Mouse (Mus musculus) kidney, embryonic 15.5 days (tissue): ENCODE measurements around the gene Spata13. TPM values are rescaled to one million over a fixed set of nuclear protein-coding genes. Genes with fewer than 3 reads are reported as not detected.

Experiments used
- ATAC-seq: fragments of 200-750 bp; cut with Nextera tagmentation; replicated peaks from 2 replicates; pipeline ENCODE4 v1.8.0; 2017; ENCODE audit warnings: moderate TSS enrichment; ENCODE audit not compliant: low FRiP score
- H3K27ac ChIP-seq: fragments of 300-500 bp; sonication (generic); 2 replicates; pipeline ENCODE4 v1.5.1; 2015; ENCODE audit warnings: mild to moderate bottlenecking, inconsistent platforms
- H3K27me3 ChIP-seq: fragments of 300-500 bp; sonication (generic); 2 replicates; pipeline ENCODE4 v1.6.1; 2015; ENCODE audit warnings: inconsistent platforms
- H3K36me3 ChIP-seq: fragments of 300-500 bp; sonication (generic); 2 replicates; pipeline ENCODE4 v1.6.1; 2015; ENCODE audit warnings: inconsistent platforms
- H3K4me1 ChIP-seq: fragments of 300-500 bp; sonication (generic); 2 replicates; pipeline ENCODE4 v1.6.1; 2015; ENCODE audit warnings: inconsistent platforms
- H3K4me2 ChIP-seq: fragments of 300-500 bp; sonication (generic); 2 replicates; pipeline ENCODE4 v1.6.1; 2015; ENCODE audit warnings: moderate library complexity, mild to moderate bottlenecking, inconsistent platforms
- H3K4me3 ChIP-seq: fragments of 300-500 bp; sonication (generic); replicated peaks from 2 replicates; pipeline ENCODE4 v1.5.1; 2015; ENCODE audit warnings: mild to moderate bottlenecking, inconsistent platforms
- H3K9ac ChIP-seq: fragments of 300-500 bp; sonication (generic); 2 replicates; pipeline ENCODE4 v1.6.1; 2015; ENCODE audit warnings: mild to moderate bottlenecking, inconsistent platforms
- H3K9me3 ChIP-seq: fragments of 300-500 bp; sonication (generic); replicated peaks from 2 replicates; pipeline ENCODE4 v1.6.1; 2016; ENCODE audit warnings: inconsistent platforms
- WGBS: fragments of 180-500 bp; shearing (Covaris S2); methylation state at CpG from one replicate; pipeline ENCODE4 v1.1.7; 2015; ENCODE audit warnings: mixed read lengths; 5-methylcytosine and 5-hydroxymethylcytosine counted together
- polyA plus RNA-seq: library from polyadenylated mRNA; unstranded; fragments of >200 nt; fragmentation: Nextera tagmentation; extraction: Ambion mirVana; gene quantifications from 2 replicates; pipeline ENCODE4 v1.2.1, GENCODE M21; 2015

The Spata13 gene
- polyA plus RNA-seq, 1 experiment from 2014 or later: 64.4 TPM

DNA sequence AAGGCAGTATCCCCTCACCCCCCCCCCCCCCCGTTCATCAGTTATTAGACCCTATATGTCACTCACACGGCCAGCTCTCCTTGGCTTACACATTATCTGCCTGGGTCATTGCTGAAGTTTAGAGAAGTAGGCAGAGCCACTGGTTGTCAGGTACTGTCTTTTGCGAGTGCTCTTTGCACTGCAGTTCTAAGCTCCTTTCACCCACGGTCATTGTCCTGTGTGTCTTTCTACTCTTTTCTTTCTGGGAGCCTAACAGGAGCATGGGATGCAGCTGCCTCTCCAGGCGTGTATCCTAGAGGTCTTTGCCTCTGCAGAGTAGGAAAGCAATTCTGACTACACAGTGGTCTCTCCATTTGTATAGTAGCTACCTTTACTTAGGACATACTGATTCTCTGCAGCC is 27.5 kb downstream of the Spata13 start:
- WGBS: 90% methylated on average over 5 of the region's 5 CpGs
- ATAC-seq: no peak
- 0 out of 2 replicates have a peak, but pooled peaks cover 3% of the 10 kb centered on the region for H3K36me3 ChIP-seq

DNA sequence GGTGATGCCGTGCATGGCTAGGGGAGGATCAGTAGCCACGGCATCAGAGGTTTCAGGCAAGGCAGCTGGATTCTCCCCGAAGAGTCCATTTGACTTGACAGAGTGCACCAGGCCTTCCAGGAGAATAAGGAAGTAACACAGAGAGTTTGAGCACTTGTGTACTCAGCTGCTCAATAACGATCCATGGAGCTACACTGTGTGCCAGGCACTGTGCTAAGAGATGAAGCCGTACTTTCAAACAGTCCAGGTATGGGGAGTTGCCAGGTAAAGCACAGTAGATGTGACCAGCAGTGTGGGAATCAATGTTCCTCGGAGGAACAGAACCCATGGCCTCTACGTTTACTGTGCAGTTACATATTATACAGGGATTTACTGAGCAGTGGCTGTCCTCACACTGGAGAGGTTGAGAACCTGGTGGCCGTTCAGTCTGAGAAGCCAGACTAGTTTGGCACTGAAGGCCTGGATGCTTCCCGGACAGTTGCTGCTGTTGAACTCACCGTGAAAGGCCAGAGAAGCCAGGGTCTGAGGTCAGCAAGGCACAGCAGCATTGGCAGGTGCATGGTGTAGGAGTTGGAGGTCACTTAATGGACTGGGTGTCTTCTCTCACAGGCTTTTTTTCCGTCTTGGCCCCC is 29.6 kb downstream of the Spata13 start:
- Histone ChIP-seq H3K9me3 (no peaks in the 10 kb centered on the region), H3K9ac (no peak overlapping the region), H3K27me3 (no peaks in the 10 kb centered on the region), H3K4me1 (peaks cover 61% of the 10 kb centered on the region), H3K4me3 (no peak overlapping the region), H3K36me3 (0 out of 2 replicates have a peak, but pooled peaks cover 3% of the 10 kb centered on the region), H3K27ac (peak overlapping the region; percentile 83), H3K4me2 (no peak overlapping the region)
- WGBS: 73% methylated on average over 11 of the region's 11 CpGs
- no peak for ATAC-seq

More for the DNA sequence above, 27.5 kb downstream of the Spata13 start:
- Histone ChIP-seq H3K27ac (no peak overlapping the region), H3K9me3 (no peaks in the 10 kb centered on the region), H3K9ac (no peak overlapping the region), H3K4me3 (no peak overlapping the region), H3K4me1 (peaks cover 74% of the 10 kb centered on the region), H3K27me3 (no peaks in the 10 kb centered on the region), H3K4me2 (no peak overlapping the region)

DNA sequence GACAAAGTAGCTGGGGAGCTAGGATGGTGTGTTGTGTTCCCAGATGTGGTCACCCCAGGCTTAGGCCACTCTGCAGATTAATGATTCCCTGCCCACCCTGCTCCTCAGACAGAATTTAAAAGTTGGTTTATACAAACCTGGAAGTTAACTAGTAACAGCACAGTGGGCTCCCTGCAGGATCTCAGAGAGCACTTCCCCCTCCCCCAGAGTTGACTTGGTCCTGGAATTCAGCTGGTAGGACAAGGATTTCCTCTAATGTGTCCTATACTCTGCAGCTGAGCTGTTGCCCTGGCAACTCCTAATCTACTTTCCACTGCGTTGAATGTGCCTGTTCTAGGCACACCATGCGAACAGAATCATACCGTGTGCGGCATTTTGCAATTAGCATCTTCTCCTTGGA is 30.8 kb downstream of the Spata13 start:
- Histone ChIP-seq H3K4me2 (peak overlapping the region; percentile 14), H3K4me3 (no peak overlapping the region), H3K9ac (no peak overlapping the region), H3K9me3 (no peaks in the 10 kb centered on the region), H3K4me1 (peaks cover 49% of the 10 kb centered on the region), H3K27me3 (no peaks in the 10 kb centered on the region), H3K36me3 (0 out of 2 replicates have a peak, but pooled peaks cover 3% of the 10 kb centered on the region), H3K27ac (peak overlapping the region; percentile 83)
- WGBS: 66% methylated on average over 4 of the region's 4 CpGs
- peak; percentile 81 for ATAC-seq

DNA sequence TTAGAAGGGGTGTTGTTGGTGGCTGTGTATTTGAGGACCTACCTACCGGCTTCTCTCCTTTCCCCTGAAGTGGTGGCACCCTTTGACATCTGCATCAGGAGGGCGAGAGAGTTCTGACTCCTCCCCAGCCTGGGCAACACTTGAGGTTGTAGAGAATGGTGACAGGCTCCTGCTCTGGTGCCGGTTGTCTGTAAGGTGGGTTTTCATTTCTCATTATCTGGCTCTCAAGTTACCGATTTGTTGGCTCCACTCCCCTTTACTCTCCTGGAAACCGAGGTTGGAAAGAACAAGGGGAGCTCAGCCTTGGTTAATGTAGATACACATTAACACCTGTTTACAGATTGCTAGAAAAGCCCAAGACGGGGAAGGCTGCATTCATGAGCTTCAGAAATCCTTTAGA is 31.5 kb downstream of the Spata13 start:
- 0 out of 2 replicates have a peak, but pooled peaks cover 3% of the 10 kb centered on the region for H3K36me3 ChIP-seq
- H3K9ac ChIP-seq: no peak overlapping the region
- H3K27ac ChIP-seq: peak overlapping the region; percentile 83
- H3K4me1 ChIP-seq: peaks cover 44% of the 10 kb centered on the region
- H3K27me3 ChIP-seq: no peaks in the 10 kb centered on the region
- peak overlapping the region; percentile 14 for H3K4me2 ChIP-seq
- no peak overlapping the region for H3K4me3 ChIP-seq
- 37% methylated on average over 6 of the region's 6 CpGs for WGBS
- no peaks in the 10 kb centered on the region for H3K9me3 ChIP-seq
- ATAC-seq: peak; percentile 55

DNA sequence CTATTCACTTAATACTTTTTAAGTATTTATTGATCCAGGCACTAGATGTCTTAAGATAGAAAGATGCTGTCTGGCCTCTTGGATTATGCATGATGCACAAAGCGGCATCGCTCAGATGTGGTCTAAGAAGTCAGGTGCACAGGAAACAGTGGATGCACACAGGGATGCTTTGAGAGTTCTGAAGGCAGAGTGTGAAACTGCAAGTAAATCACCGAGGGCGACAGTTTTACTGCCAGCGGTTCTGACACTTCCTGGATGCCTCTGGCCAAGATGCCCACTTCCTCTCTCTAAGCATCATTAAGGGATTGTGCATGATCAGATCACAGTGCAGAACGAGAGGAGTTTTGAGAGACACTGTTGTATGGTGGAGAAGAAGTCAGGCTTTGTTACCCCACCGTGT is 32.5 kb downstream of the Spata13 start:
- Histone ChIP-seq H3K36me3 (no peaks in the 10 kb centered on the region), H3K4me1 (peaks cover 50% of the 10 kb centered on the region), H3K4me2 (no peak overlapping the region), H3K9ac (no peak overlapping the region), H3K27me3 (no peaks in the 10 kb centered on the region), H3K9me3 (no peaks in the 10 kb centered on the region), H3K4me3 (no peak overlapping the region), H3K27ac (0 out of 2 replicates have a peak overlapping the region, but pooled peaks have one; percentile 19)
- ATAC-seq: no peak
- WGBS: 45% methylated on average over 7 of the region's 7 CpGs

DNA sequence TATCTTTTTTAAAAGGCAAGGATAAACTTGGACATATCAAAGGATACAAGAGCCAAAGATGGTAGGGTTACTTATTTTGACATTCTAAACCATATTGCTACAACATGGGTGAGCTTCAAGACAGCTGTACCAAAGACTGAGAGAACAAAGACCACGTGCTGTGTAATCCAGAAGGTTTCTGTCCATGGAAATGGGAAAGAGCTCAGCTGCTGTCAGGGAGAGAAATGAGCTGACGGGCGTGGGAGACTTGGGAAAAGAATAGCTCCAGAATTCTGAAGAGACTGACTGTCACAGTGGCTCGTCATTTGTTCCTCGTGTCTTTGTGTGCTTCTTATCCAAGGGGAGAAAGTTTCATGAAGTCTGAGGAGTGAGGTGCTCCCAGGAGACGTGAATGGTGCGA is 36.4 kb downstream of the Spata13 start:
- no peak overlapping the region for H3K9ac ChIP-seq
- no peaks in the 10 kb centered on the region for H3K27me3 ChIP-seq
- no peak overlapping the region for H3K27ac ChIP-seq
- H3K4me3 ChIP-seq: no peak overlapping the region
- no peaks in the 10 kb centered on the region for H3K36me3 ChIP-seq
- H3K9me3 ChIP-seq: no peaks in the 10 kb centered on the region
- no peak overlapping the region for H3K4me2 ChIP-seq
- no peak for ATAC-seq
- WGBS: 71% methylated on average over 7 of the region's 7 CpGs
- peaks cover 22% of the 10 kb centered on the region for H3K4me1 ChIP-seq

DNA sequence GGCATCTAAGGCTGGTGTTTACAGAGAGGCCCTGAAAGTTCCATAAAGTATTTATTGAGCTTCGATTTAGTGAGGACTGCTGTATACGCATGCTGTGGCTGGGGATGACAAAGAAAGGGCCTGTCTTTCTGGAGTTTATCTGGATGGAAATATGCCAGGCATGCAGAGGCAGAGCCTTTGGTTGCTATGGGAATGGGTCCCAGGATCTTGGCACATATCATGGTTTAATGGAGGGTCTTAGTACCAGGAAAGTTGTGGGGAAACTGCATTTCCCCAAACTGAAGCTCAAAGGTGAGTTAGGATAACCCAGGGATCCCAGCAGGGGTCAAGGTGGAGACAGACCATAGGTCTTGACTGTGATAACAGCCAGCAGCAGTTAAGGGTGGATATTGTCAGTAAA is 37.7 kb downstream of the Spata13 start:
- Histone ChIP-seq H3K4me3 (no peak overlapping the region), H3K27me3 (no peaks in the 10 kb centered on the region), H3K4me1 (peaks cover 13% of the 10 kb centered on the region), H3K9me3 (no peaks in the 10 kb centered on the region), H3K36me3 (no peaks in the 10 kb centered on the region), H3K4me2 (no peak overlapping the region), H3K9ac (no peak overlapping the region), H3K27ac (no peak overlapping the region)
- WGBS: 85% methylated on average over 2 of the region's 2 CpGs
- no peak for ATAC-seq

DNA sequence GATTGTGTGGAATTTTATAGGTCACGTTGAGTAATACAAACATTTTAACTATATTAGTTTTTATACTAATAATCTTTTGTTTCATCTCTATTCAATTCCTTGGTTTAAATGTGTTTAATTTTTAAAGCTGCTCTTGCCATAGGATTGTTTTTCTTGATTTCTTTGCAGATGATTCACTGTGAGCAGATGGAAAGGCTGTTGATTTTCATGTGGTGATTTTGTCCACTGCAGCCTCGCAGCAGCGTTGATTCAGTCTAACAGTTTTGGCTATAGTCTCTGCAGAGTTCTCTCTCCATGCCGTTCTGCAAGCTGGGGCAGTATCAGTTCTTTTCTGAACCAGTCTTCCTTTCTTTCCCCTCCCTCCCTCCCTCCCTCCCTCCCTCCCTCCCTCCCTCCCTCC is 41.9 kb downstream of the Spata13 start:
- H3K9me3 ChIP-seq: no peaks in the 10 kb centered on the region
- H3K4me2 ChIP-seq: no peak overlapping the region
- 80% methylated on average over 4 of the region's 4 CpGs for WGBS
- no peak overlapping the region for H3K9ac ChIP-seq
- H3K4me3 ChIP-seq: no peak overlapping the region
- H3K27me3 ChIP-seq: no peaks in the 10 kb centered on the region
- H3K27ac ChIP-seq: no peak overlapping the region
- peaks cover 5% of the 10 kb centered on the region; the same call in 1 of the 2 replicates for H3K4me1 ChIP-seq
- no peaks in the 10 kb centered on the region for H3K36me3 ChIP-seq
- no peak for ATAC-seq

DNA sequence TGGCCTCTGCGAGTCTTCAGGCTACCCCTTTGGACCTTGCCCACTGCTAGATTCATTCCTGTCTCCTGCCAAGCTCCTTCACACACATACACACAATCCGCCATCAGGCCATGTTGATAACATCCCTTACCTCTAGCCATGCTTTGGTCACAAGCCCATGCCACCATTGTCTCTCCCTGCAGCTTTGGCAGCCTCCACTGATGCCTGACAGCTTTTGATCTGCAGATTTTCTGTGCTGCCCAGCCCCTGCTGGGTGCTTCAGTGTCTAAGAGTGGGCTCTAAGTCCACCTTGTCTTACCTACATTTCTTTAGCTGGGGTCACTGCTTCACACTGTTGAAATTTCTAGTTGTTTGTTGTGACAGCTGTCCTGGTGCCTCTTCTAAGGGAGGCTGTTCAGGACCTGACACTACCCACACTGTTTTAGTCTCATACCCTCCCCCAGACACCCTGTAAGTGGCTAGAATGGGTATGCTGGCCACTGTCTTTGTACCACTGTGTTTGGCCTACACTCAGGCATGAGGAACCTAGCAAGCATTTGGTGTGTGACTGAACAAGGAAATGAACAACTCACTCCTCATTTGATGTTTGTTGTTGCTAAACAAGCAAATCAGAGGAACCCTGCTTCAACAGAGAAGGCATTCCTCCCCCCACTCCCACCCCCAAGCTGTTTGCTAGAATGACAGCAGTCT is 43.0 kb downstream of the Spata13 start:
- H3K4me2 ChIP-seq: no peak overlapping the region
- ATAC-seq: no peak
- 79% methylated on average over 2 of the region's 2 CpGs for WGBS

DNA sequence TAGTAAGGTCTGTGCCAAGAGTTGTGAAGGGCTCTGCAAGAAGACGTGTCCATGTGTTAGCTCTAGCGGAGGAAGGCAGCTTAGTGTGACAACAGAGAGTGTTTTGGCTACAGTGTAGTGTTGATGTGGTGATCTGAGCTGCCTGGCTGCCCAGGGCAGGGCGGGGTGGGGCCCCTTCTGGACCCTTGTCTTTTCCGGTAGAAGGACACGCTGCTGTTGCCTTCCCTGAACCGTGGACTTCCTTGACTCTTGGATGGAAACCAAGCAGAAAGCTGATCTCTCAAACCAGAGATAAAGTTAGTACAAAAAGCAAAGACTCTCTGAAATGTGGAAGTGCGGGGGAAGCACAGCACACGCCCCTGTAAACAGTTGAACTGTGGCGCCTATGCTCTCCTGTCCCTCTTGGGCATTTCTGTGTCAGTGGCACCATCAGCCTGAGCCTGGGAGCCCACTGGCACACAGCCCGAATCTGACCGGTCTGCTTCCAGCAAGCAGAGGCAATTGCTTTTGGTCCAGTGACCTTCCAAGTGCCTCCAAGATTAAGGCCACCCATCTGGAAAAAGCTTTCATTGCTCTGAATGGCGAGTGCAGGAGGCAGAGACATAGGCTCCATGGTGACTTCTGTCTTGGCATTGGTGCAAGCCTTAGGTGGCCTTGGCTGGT is 48.7 kb downstream of the Spata13 start:
- H3K4me2 ChIP-seq: peak overlapping the region; percentile 20
- peaks cover 50% of the 10 kb centered on the region for H3K4me1 ChIP-seq
- H3K27me3 ChIP-seq: no peaks in the 10 kb centered on the region
- H3K36me3 ChIP-seq: no peaks in the 10 kb centered on the region
- H3K4me3 ChIP-seq: no peak overlapping the region
- H3K9ac ChIP-seq: no peak overlapping the region
- H3K9me3 ChIP-seq: no peaks in the 10 kb centered on the region
- peak; percentile 91 for ATAC-seq
- H3K27ac ChIP-seq: peak overlapping the region; percentile 87
- WGBS: 26% methylated on average over 12 of the region's 12 CpGs

More for the DNA sequence above, 43.0 kb downstream of the Spata13 start:
- H3K4me1 ChIP-seq: peaks cover 8% of the 10 kb centered on the region
- no peaks in the 10 kb centered on the region for H3K9me3 ChIP-seq
- no peaks in the 10 kb centered on the region for H3K36me3 ChIP-seq
- H3K4me3 ChIP-seq: no peak overlapping the region
- no peaks in the 10 kb centered on the region for H3K27me3 ChIP-seq
- 0 out of 2 replicates have a peak overlapping the region, but pooled peaks have one; percentile 1 for H3K27ac ChIP-seq
- no peak overlapping the region for H3K9ac ChIP-seq

DNA sequence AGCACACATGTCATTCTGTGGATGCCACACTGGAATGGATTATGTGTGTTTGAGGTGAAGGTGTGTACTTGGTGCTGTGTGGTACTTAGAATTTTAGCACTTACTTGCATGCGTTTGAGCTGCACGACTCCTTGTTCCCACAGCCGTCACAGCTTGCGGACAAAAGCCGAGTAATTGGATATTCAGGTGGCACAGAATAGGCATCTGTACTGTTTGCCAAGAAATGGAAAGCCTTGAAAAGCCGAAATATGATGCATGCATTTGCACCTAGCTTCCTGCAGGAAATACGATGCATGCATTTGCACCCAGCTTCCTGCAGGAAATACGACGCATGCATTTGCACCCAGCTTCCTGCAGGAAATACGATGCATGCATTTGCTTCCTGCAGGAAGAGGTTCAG is 50.2 kb downstream of the Spata13 start:
- Histone ChIP-seq H3K27ac (0 out of 2 replicates have a peak overlapping the region, but pooled peaks have one; percentile 28), H3K4me3 (no peak overlapping the region), H3K9me3 (no peaks in the 10 kb centered on the region), H3K36me3 (no peaks in the 10 kb centered on the region), H3K4me2 (no peak overlapping the region), H3K4me1 (peaks cover 57% of the 10 kb centered on the region), H3K27me3 (no peaks in the 10 kb centered on the region), H3K9ac (no peak overlapping the region)
- no peak for ATAC-seq
- WGBS: 69% methylated on average over 10 of the region's 10 CpGs

DNA sequence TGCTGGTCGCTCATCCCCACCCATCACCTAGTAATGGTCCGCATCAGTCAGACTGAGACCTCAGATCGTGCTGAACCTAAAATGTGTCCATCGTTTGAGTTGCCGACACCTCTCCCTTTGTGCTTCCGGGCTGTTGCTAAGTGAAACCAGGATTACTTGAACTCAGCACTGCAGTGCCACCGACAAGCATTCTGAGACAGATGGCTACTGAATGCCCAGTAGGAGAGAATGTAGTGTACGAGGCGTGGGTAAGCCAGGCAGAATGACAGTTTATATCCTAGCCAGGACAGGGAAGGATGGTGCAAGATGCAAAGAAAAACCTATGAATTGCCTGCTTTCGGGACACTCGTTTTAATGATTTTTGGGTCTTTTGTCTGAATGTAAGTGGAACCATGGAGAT is 52.9 kb downstream of the Spata13 start:
- Histone ChIP-seq H3K4me2 (no peak overlapping the region), H3K9me3 (no peaks in the 10 kb centered on the region), H3K4me1 (peaks cover 49% of the 10 kb centered on the region), H3K27me3 (no peaks in the 10 kb centered on the region), H3K36me3 (peaks cover 11% of the 10 kb centered on the region), H3K4me3 (no peak overlapping the region), H3K9ac (no peak overlapping the region), H3K27ac (0 out of 2 replicates have a peak overlapping the region, but pooled peaks have one; percentile 0)
- ATAC-seq: no peak
- WGBS: 82% methylated on average over 11 of the region's 11 CpGs
